Mouse (Mus musculus): ENCODE data around the gene Rbfox1. TPM values are rescaled to one million over a fixed set of nuclear protein-coding genes. Genes with fewer than 3 reads are reported as not detected.

The Rbfox1 gene
- polyA plus RNA-seq, 1 experiment from 2014 or later, result 276 TPM

DNA sequence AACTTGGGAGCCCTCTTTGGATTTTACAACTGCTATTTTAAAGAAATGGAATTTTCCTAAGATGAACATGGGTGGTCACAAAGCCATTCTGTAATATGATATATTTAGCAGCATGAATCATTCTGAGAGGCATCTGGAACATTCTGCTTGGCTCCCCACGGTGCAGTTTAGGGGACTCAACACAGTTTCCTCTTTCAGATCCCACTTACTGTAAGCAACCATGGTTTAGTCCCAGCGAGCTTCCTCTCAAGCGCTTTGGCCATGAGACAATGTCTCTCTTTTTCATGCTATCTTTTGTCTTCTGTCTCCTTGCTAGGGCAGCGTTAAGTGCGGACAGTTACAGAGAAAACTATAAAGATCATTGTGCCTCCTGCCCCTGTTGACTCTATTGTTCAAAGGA lies 1394.4 kb downstream of the Rbfox1 start:
- no peak overlapping the region for H3K4me3 ChIP-seq (ENCODE audit: low read length)
- H3K9me3 ChIP-seq (ENCODE audit: control insufficient read depth, low read length), result no peaks in the 10 kb centered on the region
- H3K27ac ChIP-seq (ENCODE audit: low read depth, low read length), result no peak overlapping the region
- H3K9ac ChIP-seq (ENCODE audit: low read depth, low read length), result no peak overlapping the region
- no peaks in the 10 kb centered on the region for H3K27me3 ChIP-seq (replicated peaks; ENCODE audit: control insufficient read depth, insufficient read depth, low read length)
- 42% methylated on average over 5 of the region's 5 CpGs for WGBS
- no peaks in the 10 kb centered on the region for H3K4me1 ChIP-seq (ENCODE audit: control insufficient read depth, insufficient read depth, low read depth, low read length)
- no peak overlapping the region for H3K4me2 ChIP-seq (ENCODE audit: low read length)
- H3K36me3 ChIP-seq (ENCODE audit: control insufficient read depth, insufficient read depth, low read length), result no peaks in the 10 kb centered on the region
- ATAC-seq, result no peak

GRCm38 (mm10) chr16:7282257-7282656 lies 1397.1 kb downstream of the Rbfox1 start:
- H3K27ac ChIP-seq (ENCODE audit: low read depth, low read length), result no peak overlapping the region
- no peak for ATAC-seq
- no peak overlapping the region for H3K9ac ChIP-seq (ENCODE audit: low read depth, low read length)
- H3K4me3 ChIP-seq (ENCODE audit: low read length), result no peak overlapping the region
- H3K36me3 ChIP-seq (ENCODE audit: control insufficient read depth, insufficient read depth, low read length), result no peaks in the 10 kb centered on the region
- 78% methylated on average over 7 of the region's 7 CpGs for WGBS
- H3K9me3 ChIP-seq (ENCODE audit: control insufficient read depth, low read length), result no peaks in the 10 kb centered on the region
- no peak overlapping the region for H3K4me2 ChIP-seq (ENCODE audit: low read length)
- H3K27me3 ChIP-seq (replicated peaks; ENCODE audit: control insufficient read depth, insufficient read depth, low read length), result no peaks in the 10 kb centered on the region
- no peaks in the 10 kb centered on the region for H3K4me1 ChIP-seq (ENCODE audit: control insufficient read depth, insufficient read depth, low read depth, low read length)

DNA sequence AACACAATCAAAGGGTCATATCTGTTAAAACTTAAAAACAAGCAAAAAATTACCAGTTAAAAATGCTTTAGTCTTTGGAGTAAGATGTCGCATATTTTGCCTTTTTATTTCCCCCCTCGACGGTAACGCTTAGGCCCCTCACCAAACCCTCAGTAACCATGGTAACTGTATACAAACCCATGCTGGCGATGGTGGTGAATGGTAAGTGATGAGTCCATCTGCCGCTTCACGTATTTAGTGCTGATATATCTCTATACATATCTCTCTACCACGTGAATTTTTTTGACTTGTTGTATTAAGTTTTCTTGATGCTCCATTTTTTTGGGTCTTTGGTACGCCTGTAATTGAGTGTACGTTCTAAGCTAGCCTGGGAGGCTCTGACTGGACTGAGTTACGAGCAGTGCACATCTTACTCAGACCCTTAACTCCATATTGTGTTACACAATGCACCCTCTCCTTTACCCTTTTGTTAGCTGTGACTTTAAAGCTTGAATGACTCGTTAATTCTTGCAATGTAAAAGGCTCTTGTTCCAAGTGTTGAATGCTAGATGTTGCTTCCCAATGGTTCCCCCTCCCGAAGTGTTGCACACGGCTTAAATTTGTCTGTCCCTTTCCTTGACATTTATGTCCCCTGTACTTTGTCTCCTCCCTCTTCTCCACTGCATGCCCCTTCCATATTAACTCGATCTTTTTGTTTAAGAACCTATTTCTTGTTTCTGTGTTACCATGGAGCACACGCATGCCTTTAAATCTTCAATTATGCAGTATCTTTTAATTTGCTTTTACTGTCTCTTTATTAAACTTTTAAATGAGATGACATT lies 1408.0 kb downstream of the Rbfox1 start:
- Histone ChIP-seq H3K4me3 (ENCODE audit: low read length) (no peak overlapping the region), H3K27ac (ENCODE audit: low read depth, low read length) (no peak overlapping the region), H3K9me3 (ENCODE audit: control insufficient read depth, low read length) (no peaks in the 10 kb centered on the region), H3K27me3 (replicated peaks; ENCODE audit: control insufficient read depth, insufficient read depth, low read length) (no peaks in the 10 kb centered on the region), H3K4me1 (ENCODE audit: control insufficient read depth, insufficient read depth, low read depth, low read length) (no peaks in the 10 kb centered on the region; the same call in 1 of the 2 replicates), H3K36me3 (ENCODE audit: control insufficient read depth, insufficient read depth, low read length) (no peaks in the 10 kb centered on the region), H3K9ac (ENCODE audit: low read depth, low read length) (no peak overlapping the region), H3K4me2 (ENCODE audit: low read length) (no peak overlapping the region)
- ATAC-seq, result no peak
- WGBS, result 42% methylated on average over 16 of the region's 16 CpGs

GRCm38 (mm10) chr16:7302416-7302815 lies 1417.3 kb downstream of the Rbfox1 start:
- WGBS, result 69% methylated on average over 3 of the region's 3 CpGs
- no peak for ATAC-seq
- Histone ChIP-seq H3K9me3 (ENCODE audit: control insufficient read depth, low read length) (no peaks in the 10 kb centered on the region), H3K36me3 (ENCODE audit: control insufficient read depth, insufficient read depth, low read length) (no peaks in the 10 kb centered on the region), H3K4me3 (ENCODE audit: low read length) (no peak overlapping the region), H3K4me1 (ENCODE audit: control insufficient read depth, insufficient read depth, low read depth, low read length) (no peaks in the 10 kb centered on the region), H3K27me3 (replicated peaks; ENCODE audit: control insufficient read depth, insufficient read depth, low read length) (no peaks in the 10 kb centered on the region), H3K4me2 (ENCODE audit: low read length) (no peak overlapping the region), H3K9ac (ENCODE audit: low read depth, low read length) (no peak overlapping the region), H3K27ac (ENCODE audit: low read depth, low read length) (no peak overlapping the region)

- Histone ChIP-seq H3K9ac (ENCODE audit: low read depth, low read length) (no peak overlapping the region), H3K4me2 (ENCODE audit: low read length) (no peak overlapping the region), H3K9me3 (ENCODE audit: control insufficient read depth, low read length) (no peaks in the 10 kb centered on the region), H3K27me3 (replicated peaks; ENCODE audit: control insufficient read depth, insufficient read depth, low read length) (no peaks in the 10 kb centered on the region), H3K4me3 (ENCODE audit: low read length) (no peak overlapping the region), H3K36me3 (ENCODE audit: control insufficient read depth, insufficient read depth, low read length) (no peaks in the 10 kb centered on the region; the same call in 1 of the 2 replicates), H3K27ac (ENCODE audit: low read depth, low read length) (no peak overlapping the region), H3K4me1 (ENCODE audit: control insufficient read depth, insufficient read depth, low read depth, low read length) (no peaks in the 10 kb centered on the region)
- no peak for ATAC-seq
- 71% methylated on average over 3 of the region's 3 CpGs for WGBS
These were observed 1444.0 kb downstream of the Rbfox1 start for GRCm38 (mm10) chr16:7329196-7329595.

DNA sequence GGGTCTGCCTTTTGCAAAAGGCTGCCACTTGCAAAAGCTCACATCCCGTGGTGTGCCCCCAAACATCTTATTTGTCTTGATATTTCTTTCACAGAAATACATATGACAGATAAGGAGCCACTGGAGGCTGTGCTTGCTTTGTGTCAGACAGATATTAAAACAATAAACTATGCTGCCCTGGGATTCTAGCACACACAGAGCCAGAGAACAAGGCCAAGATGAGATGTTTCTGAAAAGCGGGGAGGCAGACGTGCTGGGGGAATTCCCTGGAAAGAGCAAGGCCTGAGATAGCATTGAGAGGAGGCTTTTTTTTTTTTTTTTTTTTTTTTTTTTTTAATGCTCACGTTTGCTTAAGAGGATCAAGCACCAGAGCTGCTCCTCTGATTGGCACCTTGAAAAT lies 1456.0 kb downstream of the Rbfox1 start:
- ATAC-seq, result peak; percentile 48; the same call in 1 of the 2 replicates
- 41% methylated on average over 4 of the region's 4 CpGs for WGBS
- H3K27ac ChIP-seq (ENCODE audit: low read depth, low read length), result no peak overlapping the region

GRCm38 (mm10) chr16:7345298-7345697 lies 1460.1 kb downstream of the Rbfox1 start:
- WGBS, result 63% methylated on average over 3 of the region's 3 CpGs

More for the DNA sequence above, 1456.0 kb downstream of the Rbfox1 start:
- Histone ChIP-seq H3K27me3 (replicated peaks; ENCODE audit: control insufficient read depth, insufficient read depth, low read length) (no peaks in the 10 kb centered on the region), H3K9me3 (ENCODE audit: control insufficient read depth, low read length) (no peaks in the 10 kb centered on the region), H3K4me2 (ENCODE audit: low read length) (no peak overlapping the region), H3K4me3 (ENCODE audit: low read length) (no peak overlapping the region), H3K4me1 (ENCODE audit: control insufficient read depth, insufficient read depth, low read depth, low read length) (no peaks in the 10 kb centered on the region), H3K9ac (ENCODE audit: low read depth, low read length) (no peak overlapping the region), H3K36me3 (ENCODE audit: control insufficient read depth, insufficient read depth, low read length) (no peaks in the 10 kb centered on the region)

DNA sequence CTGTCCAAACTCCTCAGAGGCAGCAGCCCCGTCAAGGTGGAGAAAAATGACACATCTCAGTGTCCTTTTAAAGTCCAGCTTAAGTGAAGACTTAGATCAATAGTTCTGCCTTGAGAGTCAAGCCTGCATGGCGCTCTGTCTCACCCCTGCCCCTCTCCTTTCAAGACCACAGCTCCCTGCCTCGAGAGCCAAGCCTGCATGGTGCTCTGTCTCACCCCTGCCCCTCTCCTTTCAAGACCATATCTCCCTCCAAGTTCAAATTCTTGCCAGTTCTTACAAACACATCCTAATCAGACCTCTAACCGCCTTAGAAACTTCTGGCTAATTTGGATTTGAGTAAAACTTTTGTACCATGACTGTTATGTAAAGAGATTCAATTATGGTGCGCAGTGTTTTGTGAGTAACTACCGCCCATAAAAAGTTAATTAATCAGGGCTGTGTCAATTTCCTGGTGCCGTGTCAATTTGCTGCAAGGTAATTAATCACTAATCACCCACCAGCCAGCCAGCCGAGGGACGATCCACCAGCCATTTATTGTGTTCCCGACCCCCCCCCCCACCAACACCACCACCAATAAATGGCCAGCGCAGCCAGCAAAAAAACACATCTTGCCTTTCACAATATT lies 1461.0 kb downstream of the Rbfox1 start:
- H3K36me3 ChIP-seq (ENCODE audit: control insufficient read depth, insufficient read depth, low read length), result no peaks in the 10 kb centered on the region
- no peaks in the 10 kb centered on the region for H3K4me1 ChIP-seq (ENCODE audit: control insufficient read depth, insufficient read depth, low read depth, low read length)
- H3K4me3 ChIP-seq (ENCODE audit: low read length), result no peak overlapping the region
- H3K9me3 ChIP-seq (ENCODE audit: control insufficient read depth, low read length), result no peaks in the 10 kb centered on the region
- no peak overlapping the region for H3K27ac ChIP-seq (ENCODE audit: low read depth, low read length)
- H3K9ac ChIP-seq (ENCODE audit: low read depth, low read length), result no peak overlapping the region
- 37% methylated on average over 11 of the region's 11 CpGs for WGBS
- no peaks in the 10 kb centered on the region for H3K27me3 ChIP-seq (replicated peaks; ENCODE audit: control insufficient read depth, insufficient read depth, low read length)
- H3K4me2 ChIP-seq (ENCODE audit: low read length), result no peak overlapping the region
- ATAC-seq, result no peak

More at GRCm38 (mm10) chr16:7345298-7345697, 1460.1 kb downstream of the Rbfox1 start:
- no peak overlapping the region for H3K4me3 ChIP-seq (ENCODE audit: low read length)
- ATAC-seq, result no peak
- no peaks in the 10 kb centered on the region for H3K4me1 ChIP-seq (ENCODE audit: control insufficient read depth, insufficient read depth, low read depth, low read length)
- no peak overlapping the region; the same call in 1 of the 2 replicates for H3K27ac ChIP-seq (ENCODE audit: low read depth, low read length)
- H3K9me3 ChIP-seq (ENCODE audit: control insufficient read depth, low read length), result no peaks in the 10 kb centered on the region
- no peak overlapping the region for H3K4me2 ChIP-seq (ENCODE audit: low read length)
- H3K36me3 ChIP-seq (ENCODE audit: control insufficient read depth, insufficient read depth, low read length), result no peaks in the 10 kb centered on the region
- no peak overlapping the region for H3K9ac ChIP-seq (ENCODE audit: low read depth, low read length)
- no peaks in the 10 kb centered on the region for H3K27me3 ChIP-seq (replicated peaks; ENCODE audit: control insufficient read depth, insufficient read depth, low read length)

- Histone ChIP-seq H3K27me3 (replicated peaks; ENCODE audit: control insufficient read depth, insufficient read depth, low read length) (no peaks in the 10 kb centered on the region), H3K9me3 (ENCODE audit: control insufficient read depth, low read length) (no peaks in the 10 kb centered on the region), H3K4me1 (ENCODE audit: control insufficient read depth, insufficient read depth, low read depth, low read length) (no peaks in the 10 kb centered on the region; the same call in 1 of the 2 replicates), H3K9ac (ENCODE audit: low read depth, low read length) (no peak overlapping the region), H3K36me3 (ENCODE audit: control insufficient read depth, insufficient read depth, low read length) (no peaks in the 10 kb centered on the region), H3K27ac (ENCODE audit: low read depth, low read length) (no peak overlapping the region), H3K4me2 (ENCODE audit: low read length) (no peak overlapping the region), H3K4me3 (ENCODE audit: low read length) (no peak overlapping the region)
- 49% methylated on average over 7 of the region's 7 CpGs for WGBS
- no peak for ATAC-seq
These were observed 1462.5 kb downstream of the Rbfox1 start for GRCm38 (mm10) chr16:7347522-7348165.

All from hindbrain, embryonic 16.5 days (tissue).